Mouse (Mus musculus) lung, postnatal 0 days (tissue): Measurements from ENCODE around the gene Cacna2d2.

Experiments used
- CTCF ChIP-seq: IDR thresholded peaks from 2 replicates; pipeline ENCODE4 v1.5.1; 2016; ENCODE audit warnings: antibody characterized with exemption, mild to moderate bottlenecking
- EP300 ChIP-seq: IDR thresholded peaks from 2 replicates; pipeline ENCODE4 v1.6.1; 2016; ENCODE audit warnings: antibody characterized with exemption, mild to moderate bottlenecking, control low read depth

- TF ChIP-seq CTCF: no peak
- TF ChIP-seq EP300: no peak
Observed at GRCm38 (mm10) chr9:107486086-107486485, 86.7 kb downstream of the Cacna2d2 start.
